Mouse (Mus musculus) ovary, adult 18-20 months (tissue): ENCODE data around the gene Gpx2.

Source experiments
- DNase-seq: peaks from one replicate; pipeline ENCODE4 v3.0.0; 2022; ENCODE audit warnings: low spot score, mixed read lengths

Gene Gpx2

GRCm38 (mm10) chr12:76750866-76751459, 44.4 kb downstream of the Gpx2 start:
- DNase-seq = no peak
